Mouse (Mus musculus) neural tube, embryonic 10.5 days (tissue): Measurements from ENCODE around the gene Srr.

ENCODE experiments used
- DNase-seq: peaks from one replicate; pipeline ENCODE4 v3.0.0-alpha.2; 2017; ENCODE audit warnings: low spot score; ENCODE audit errors: extremely low spot score

Srr gene

GRCm38 (mm10) chr11:74908618-74909399 is 16.9 kb downstream of the Srr start:
- no peak for DNase-seq

- no peak for DNase-seq
These were observed 17.9 kb downstream of the Srr start for GRCm38 (mm10) chr11:74907850-74908249.

- DNase-seq, result no peak
These were observed 23.3 kb downstream of the Srr start for GRCm38 (mm10) chr11:74902416-74902815.

- no peak for DNase-seq
These were observed 24.2 kb downstream of the Srr start for GRCm38 (mm10) chr11:74901555-74901954.

GRCm38 (mm10) chr11:74898517-74898827 is 27.3 kb downstream of the Srr start:
- no peak for DNase-seq

- peak; percentile 90 for DNase-seq
These were observed 27.9 kb downstream of the Srr start, which contains the start of gene Tsr1 for GRCm38 (mm10) chr11:74897678-74898516. TSS of gene Tsr1 (plus strand) at chr11:74898071.

- DNase-seq, result peak; percentile 84
These were observed 28.7 kb downstream of the Srr start, which contains the start of gene Sgsm2 for GRCm38 (mm10) chr11:74896901-74897677. TSS of gene Sgsm2 (minus strand) at chr11:74897060.

GRCm38 (mm10) chr11:74895980-74896900 is 29.5 kb downstream of the Srr start:
- peak; percentile 72 for DNase-seq

- DNase-seq, result no peak
These were observed 31.1 kb downstream of the Srr start for GRCm38 (mm10) chr11:74894619-74895018.

GRCm38 (mm10) chr11:74883098-74883497 is 42.6 kb downstream of the Srr start:
- no peak for DNase-seq

GRCm38 (mm10) chr11:74881979-74882378 is 43.8 kb downstream of the Srr start:
- no peak for DNase-seq

GRCm38 (mm10) chr11:74880999-74881398 is 44.7 kb downstream of the Srr start:
- no peak for DNase-seq

GRCm38 (mm10) chr11:74876801-74877200 is 48.9 kb downstream of the Srr start:
- peak; percentile 46 for DNase-seq

GRCm38 (mm10) chr11:74874630-74875029 is 51.1 kb downstream of the Srr start:
- DNase-seq, result no peak

- DNase-seq, result no peak
These were observed 54.6 kb downstream of the Srr start for GRCm38 (mm10) chr11:74870991-74871622.

- no peak for DNase-seq
These were observed 55.2 kb downstream of the Srr start for GRCm38 (mm10) chr11:74870544-74870943.

GRCm38 (mm10) chr11:74869603-74870002 is 56.1 kb downstream of the Srr start:
- DNase-seq, result no peak

- no peak for DNase-seq
These were observed 57.5 kb downstream of the Srr start for GRCm38 (mm10) chr11:74868046-74868760.

- DNase-seq, result no peak
These were observed 58.6 kb downstream of the Srr start for GRCm38 (mm10) chr11:74867181-74867580.
